Mouse (Mus musculus): ENCODE measurements around the gene Boll. TPM values are rescaled to one million over a fixed set of nuclear protein-coding genes. Genes with fewer than 3 reads are reported as not detected.

Gene Boll
- total RNA-seq, 2 experiments from 2014 or later: 0.39 TPM; not detected in 1

- DNase-seq (ENCODE audit: low spot score in 2 of 2): no peak
Measured at GRCm38 (mm10) chr1:55210202-55210965, 152.9 kb downstream of the Boll start.

GRCm38 (mm10) chr1:55208500-55209140, 154.6 kb downstream of the Boll start:
- no peak for DNase-seq (ENCODE audit: low spot score in 2 of 2)

GRCm38 (mm10) chr1:55207561-55207960, 155.7 kb downstream of the Boll start:
- DNase-seq (ENCODE audit: low spot score in 2 of 2): no peak

- peak in 1 of 2 experiments; percentile 36 for DNase-seq (ENCODE audit: low spot score in 2 of 2)
Measured at GRCm38 (mm10) chr1:55205808-55206327, 157.4 kb downstream of the Boll start.

GRCm38 (mm10) chr1:55201850-55202752, 161.2 kb downstream of the Boll start:
- peak; percentile 36 to 43 for DNase-seq (ENCODE audit: low spot score in 2 of 2)

GRCm38 (mm10) chr1:55198719-55199118, 164.6 kb downstream of the Boll start:
- DNase-seq (ENCODE audit: low spot score in 2 of 2): no peak

Other genes with a start within 250 kb of the Boll start
- 10 to 100 TPM; 63.3 to 67.0 TPM for gene Mob4, start 232.2 kb downstream of the Boll start, total RNA-seq (2021)
- 10 to 100 TPM; 29.6 to 31.8 TPM for gene Rftn2, start 136.7 kb downstream of the Boll start, total RNA-seq (2021)
- 10 to 100 TPM; 10.6 TPM for gene Mars2, start 126.3 kb downstream of the Boll start, total RNA-seq (2021)
- gene Plcl1, start 42.5 kb upstream of the Boll start, total RNA-seq (2021): 10 to 100 TPM; 19.8 to 20.5 TPM

Data from layer of hippocampus, postnatal 14 days (tissue).